Mouse (Mus musculus): ENCODE data around the gene Yipf3. TPM values are rescaled to one million over a fixed set of nuclear protein-coding genes. Genes with fewer than 3 reads are reported as not detected.
A peak's percentile ranks its signal among the peaks of the same experiment; 100 is the strongest.

Gene Yipf3
- 111 and 120 TPM in 2 replicates for polyA plus RNA-seq (2015; fragmentation: Nextera tagmentation; extraction: Ambion mirVana)

GRCm38 (mm10) chr17:46247512-46248188, at the start of gene Yipf3, which contains the start of gene Polr1c:
Gene Yipf3, plus strand, starts transcription at chr17:46248080.
Gene Polr1c, minus strand, starts transcription at chr17:46248054.
- Histone ChIP-seq H3K4me3 (replicated peaks; ENCODE audit: low read length) (peak within 1 kb of the TSS; percentile 84), H3K9ac (ENCODE audit: low read length) (peak within 1 kb of the TSS; percentile 96), H3K27ac (ENCODE audit: low read length) (peak within 1 kb of the TSS; percentile 75), H3K4me1 (ENCODE audit: control insufficient read depth, insufficient read depth, low read length) (peaks cover 15% of the 10 kb centered on the region), H3K27me3 (ENCODE audit: control insufficient read depth, insufficient read depth, low read length) (no peaks in the 10 kb centered on the region), H3K4me2 (ENCODE audit: low read depth, low read length) (peak within 1 kb of the TSS; percentile 83), H3K9me3 (replicated peaks; ENCODE audit: control insufficient read depth, low read length) (no peaks in the 10 kb centered on the region), H3K36me3 (ENCODE audit: control insufficient read depth, insufficient read depth, low read length) (peaks cover 42% of the 10 kb centered on the region)
- WGBS: under 1% methylated on average over 53 of the region's 53 CpGs
- ATAC-seq (ENCODE audit: insufficient read depth, low FRiP score): peak; percentile 92

DNA sequence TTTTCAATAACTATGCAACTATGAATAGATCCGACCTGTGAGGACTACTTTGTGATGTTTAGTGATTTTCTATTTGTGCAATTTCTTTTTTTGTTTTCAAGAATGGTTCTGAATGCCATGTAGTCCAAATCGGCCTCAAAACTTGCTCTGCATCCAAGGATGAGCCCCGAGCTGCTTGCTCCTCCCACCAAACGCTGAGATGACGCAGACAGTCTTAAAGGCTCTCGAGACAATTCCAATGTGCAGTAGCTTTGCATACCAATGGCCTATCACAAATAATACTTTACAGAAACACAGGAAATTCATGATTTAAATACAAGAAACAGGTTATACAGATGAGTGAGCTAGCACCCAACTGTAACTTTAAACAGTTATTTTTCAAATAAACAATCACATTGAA, 46.7 kb upstream of the Yipf3 start:
- H3K4me1 ChIP-seq (ENCODE audit: control insufficient read depth, insufficient read depth, low read length): peaks cover 17% of the 10 kb centered on the region
- H3K27me3 ChIP-seq (ENCODE audit: control insufficient read depth, insufficient read depth, low read length): no peaks in the 10 kb centered on the region
- no peaks in the 10 kb centered on the region for H3K9me3 ChIP-seq (replicated peaks; ENCODE audit: control insufficient read depth, low read length)
- 44% methylated on average over 6 of the region's 6 CpGs for WGBS
- ATAC-seq (ENCODE audit: insufficient read depth, low FRiP score): no peak
- H3K9ac ChIP-seq (ENCODE audit: low read length): peak overlapping the region; percentile 57; the same call in 1 of the 2 replicates
- H3K36me3 ChIP-seq (ENCODE audit: control insufficient read depth, insufficient read depth, low read length): peaks cover 1% of the 10 kb centered on the region; the same call in 1 of the 2 replicates
- H3K27ac ChIP-seq (ENCODE audit: low read length): no peak overlapping the region
- peak overlapping the region; percentile 91 for H3K4me2 ChIP-seq (ENCODE audit: low read depth, low read length)
- H3K4me3 ChIP-seq (replicated peaks; ENCODE audit: low read length): peak overlapping the region; percentile 89

DNA sequence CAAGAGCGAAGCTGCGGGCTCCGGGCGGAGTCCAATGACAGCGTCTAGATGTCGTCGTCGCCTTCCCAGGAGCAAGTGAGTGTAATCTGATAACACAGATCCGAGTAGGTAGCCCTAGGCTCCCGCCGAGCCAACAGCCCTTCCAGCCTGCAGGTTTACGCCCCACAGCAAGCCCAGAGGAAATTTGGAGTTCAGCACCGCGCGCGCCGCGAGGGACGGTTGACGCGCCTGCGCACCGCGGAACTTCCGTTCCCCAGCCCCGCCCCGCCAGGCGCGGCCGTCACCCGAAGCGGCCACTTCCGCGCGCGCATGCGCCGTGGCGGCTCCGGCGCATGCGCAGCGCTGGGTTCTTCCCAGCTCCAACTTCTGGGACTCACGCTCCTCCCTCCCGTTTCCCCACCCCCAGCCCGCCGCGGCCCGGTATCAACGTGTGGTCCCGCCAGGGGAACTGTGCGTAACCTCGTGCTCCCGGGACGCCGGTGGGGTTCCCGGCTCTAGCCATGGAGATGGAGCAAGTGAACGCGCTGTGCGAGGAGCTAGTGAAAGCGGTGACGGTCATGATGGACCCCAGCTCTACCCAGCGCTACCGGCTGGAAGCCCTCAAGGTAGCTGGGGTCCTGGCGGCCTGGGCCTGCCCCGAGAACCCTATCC, 45.3 kb upstream of the Yipf3 start, which contains the start of the genes Polh and Xpo5:
Polh (minus strand) TSS at position 225 of the 651 bp plus-strand sequence.
Xpo5 (plus strand) TSS at position 362 of the 651 bp plus-strand sequence.
- peaks cover 6% of the 10 kb centered on the region; the same call in 1 of the 2 replicates for H3K36me3 ChIP-seq (ENCODE audit: control insufficient read depth, insufficient read depth, low read length)
- no peaks in the 10 kb centered on the region for H3K9me3 ChIP-seq (replicated peaks; ENCODE audit: control insufficient read depth, low read length)
- peak within 1 kb of the TSS; percentile 91 for H3K4me2 ChIP-seq (ENCODE audit: low read depth, low read length)
- H3K27ac ChIP-seq (ENCODE audit: low read length): peak within 1 kb of the TSS; percentile 89
- ATAC-seq (ENCODE audit: insufficient read depth, low FRiP score): peak; percentile 96
- peaks cover 17% of the 10 kb centered on the region for H3K4me1 ChIP-seq (ENCODE audit: control insufficient read depth, insufficient read depth, low read length)
- no peaks in the 10 kb centered on the region for H3K27me3 ChIP-seq (ENCODE audit: control insufficient read depth, insufficient read depth, low read length)
- WGBS: under 1% methylated on average over 66 of the region's 66 CpGs
- H3K9ac ChIP-seq (ENCODE audit: low read length): peak within 1 kb of the TSS; percentile 91
- H3K4me3 ChIP-seq (replicated peaks; ENCODE audit: low read length): peak within 1 kb of the TSS; percentile 89

- H3K27me3 ChIP-seq (ENCODE audit: control insufficient read depth, insufficient read depth, low read length): no peaks in the 10 kb centered on the region
- peak overlapping the region; percentile 89 for H3K4me3 ChIP-seq (replicated peaks; ENCODE audit: low read length)
- ATAC-seq (ENCODE audit: insufficient read depth, low FRiP score): no peak; the same call in 1 of the 2 replicates
Measured at GRCm38 (mm10) chr17:46203078-46203477, 44.8 kb upstream of the Yipf3 start.

DNA sequence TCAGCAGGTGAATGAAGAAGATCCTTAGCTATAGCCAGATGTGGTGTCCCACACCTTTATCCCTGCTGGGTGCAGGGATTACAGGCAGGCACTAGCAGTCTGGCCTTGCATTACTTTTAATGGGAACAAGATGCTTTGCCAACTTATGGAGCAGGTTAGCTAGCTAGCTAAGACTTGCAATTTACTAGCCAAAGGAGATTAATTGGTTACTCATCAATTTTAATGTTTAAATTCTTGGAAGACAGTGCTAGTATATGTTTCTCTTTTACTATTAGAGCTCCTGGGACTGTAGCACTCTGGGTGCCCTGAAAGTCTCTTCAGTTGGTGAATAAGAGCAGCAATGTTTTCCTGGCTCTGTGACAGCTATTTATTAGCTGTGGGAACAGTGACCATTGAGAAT, 41.2 kb upstream of the Yipf3 start:
- ATAC-seq (ENCODE audit: insufficient read depth, low FRiP score): no peak
- H3K4me1 ChIP-seq (ENCODE audit: control insufficient read depth, insufficient read depth, low read length): peaks cover 11% of the 10 kb centered on the region
- no peak overlapping the region for H3K4me2 ChIP-seq (ENCODE audit: low read depth, low read length)
- H3K4me3 ChIP-seq (replicated peaks; ENCODE audit: low read length): no peak overlapping the region
- no peak overlapping the region for H3K9ac ChIP-seq (ENCODE audit: low read length)
- H3K27ac ChIP-seq (ENCODE audit: low read length): no peak overlapping the region
- H3K36me3 ChIP-seq (ENCODE audit: control insufficient read depth, insufficient read depth, low read length): peaks cover 13% of the 10 kb centered on the region
- no peaks in the 10 kb centered on the region for H3K27me3 ChIP-seq (ENCODE audit: control insufficient read depth, insufficient read depth, low read length)
- no peaks in the 10 kb centered on the region for H3K9me3 ChIP-seq (replicated peaks; ENCODE audit: control insufficient read depth, low read length)

More at GRCm38 (mm10) chr17:46203078-46203477, 44.8 kb upstream of the Yipf3 start:
- WGBS: under 1% methylated on average over 20 of the region's 20 CpGs
- Histone ChIP-seq H3K9me3 (replicated peaks; ENCODE audit: control insufficient read depth, low read length) (no peaks in the 10 kb centered on the region), H3K27ac (ENCODE audit: low read length) (peak overlapping the region; percentile 72), H3K4me1 (ENCODE audit: control insufficient read depth, insufficient read depth, low read length) (peaks cover 17% of the 10 kb centered on the region), H3K4me2 (ENCODE audit: low read depth, low read length) (peak overlapping the region; percentile 79), H3K9ac (ENCODE audit: low read length) (peak overlapping the region; percentile 91), H3K36me3 (ENCODE audit: control insufficient read depth, insufficient read depth, low read length) (peaks cover 6% of the 10 kb centered on the region)

DNA sequence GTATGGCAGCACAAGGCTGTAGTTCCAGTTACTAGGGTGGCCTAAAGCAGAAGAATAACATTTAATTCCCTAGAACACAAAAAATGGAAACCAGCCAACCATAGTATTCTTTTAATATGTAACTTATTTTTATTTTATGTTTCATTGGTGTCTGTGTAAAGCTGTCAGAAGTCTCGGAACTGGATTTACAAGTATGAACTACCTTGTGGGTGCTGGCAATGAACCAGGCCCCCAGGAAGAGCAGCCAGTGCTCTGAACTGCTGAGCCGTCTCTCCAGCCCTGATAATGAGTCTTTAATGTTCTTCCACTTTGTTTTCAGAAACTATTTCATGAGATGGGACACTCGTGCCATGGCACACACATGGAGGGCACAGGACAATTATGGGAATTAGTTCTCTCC, 37.3 kb upstream of the Yipf3 start:
- H3K9me3 ChIP-seq (replicated peaks; ENCODE audit: control insufficient read depth, low read length): no peaks in the 10 kb centered on the region
- no peak overlapping the region for H3K4me2 ChIP-seq (ENCODE audit: low read depth, low read length)
- peaks cover 17% of the 10 kb centered on the region for H3K36me3 ChIP-seq (ENCODE audit: control insufficient read depth, insufficient read depth, low read length)
- no peak for ATAC-seq (ENCODE audit: insufficient read depth, low FRiP score)
- H3K9ac ChIP-seq (ENCODE audit: low read length): no peak overlapping the region
- no peaks in the 10 kb centered on the region for H3K27me3 ChIP-seq (ENCODE audit: control insufficient read depth, insufficient read depth, low read length)
- H3K27ac ChIP-seq (ENCODE audit: low read length): no peak overlapping the region
- WGBS: 88% methylated on average over 3 of the region's 3 CpGs
- H3K4me1 ChIP-seq (ENCODE audit: control insufficient read depth, insufficient read depth, low read length): no peaks in the 10 kb centered on the region
- no peak overlapping the region for H3K4me3 ChIP-seq (replicated peaks; ENCODE audit: low read length)

DNA sequence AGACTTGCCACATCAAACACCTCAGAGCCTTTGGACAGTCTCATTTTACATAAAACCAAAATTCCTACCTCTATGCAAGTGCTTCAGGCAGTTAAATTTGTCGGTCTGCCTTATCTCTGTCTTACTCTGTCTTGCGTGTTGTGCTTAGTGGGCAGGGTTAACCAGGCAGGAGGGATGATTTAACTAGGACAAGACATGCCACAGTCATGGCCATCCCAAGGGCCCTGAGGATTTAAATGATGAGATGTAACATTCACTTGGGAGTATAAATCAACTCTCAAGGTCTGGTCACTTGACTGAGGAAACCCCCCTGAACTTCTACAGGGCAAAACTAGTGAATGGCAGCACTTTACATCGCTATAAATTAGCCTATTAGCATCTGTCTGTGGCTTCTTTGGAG, 26.3 kb upstream of the Yipf3 start:
- ATAC-seq (ENCODE audit: insufficient read depth, low FRiP score): no peak
- H3K4me3 ChIP-seq (replicated peaks; ENCODE audit: low read length): no peak overlapping the region
- no peaks in the 10 kb centered on the region for H3K27me3 ChIP-seq (ENCODE audit: control insufficient read depth, insufficient read depth, low read length)
- no peak overlapping the region for H3K27ac ChIP-seq (ENCODE audit: low read length)
- peaks cover 19% of the 10 kb centered on the region; the same call in 1 of the 2 replicates for H3K36me3 ChIP-seq (ENCODE audit: control insufficient read depth, insufficient read depth, low read length)
- no peak overlapping the region for H3K4me2 ChIP-seq (ENCODE audit: low read depth, low read length)
- H3K9ac ChIP-seq (ENCODE audit: low read length): no peak overlapping the region
- WGBS: 91% methylated on average over 3 of the region's 3 CpGs
- H3K9me3 ChIP-seq (replicated peaks; ENCODE audit: control insufficient read depth, low read length): no peaks in the 10 kb centered on the region
- H3K4me1 ChIP-seq (ENCODE audit: control insufficient read depth, insufficient read depth, low read length): no peaks in the 10 kb centered on the region

- 90% methylated on average over 7 of the region's 7 CpGs for WGBS
- Histone ChIP-seq H3K9me3 (replicated peaks; ENCODE audit: control insufficient read depth, low read length) (no peaks in the 10 kb centered on the region), H3K4me3 (replicated peaks; ENCODE audit: low read length) (no peak overlapping the region), H3K4me2 (ENCODE audit: low read depth, low read length) (no peak overlapping the region), H3K9ac (ENCODE audit: low read length) (no peak overlapping the region), H3K27ac (ENCODE audit: low read length) (no peak overlapping the region), H3K36me3 (ENCODE audit: control insufficient read depth, insufficient read depth, low read length) (peaks cover 22% of the 10 kb centered on the region), H3K4me1 (ENCODE audit: control insufficient read depth, insufficient read depth, low read length) (no peaks in the 10 kb centered on the region), H3K27me3 (ENCODE audit: control insufficient read depth, insufficient read depth, low read length) (no peaks in the 10 kb centered on the region)
- no peak for ATAC-seq (ENCODE audit: insufficient read depth, low FRiP score)
Measured at GRCm38 (mm10) chr17:46227576-46227975, 20.3 kb upstream of the Yipf3 start.

DNA sequence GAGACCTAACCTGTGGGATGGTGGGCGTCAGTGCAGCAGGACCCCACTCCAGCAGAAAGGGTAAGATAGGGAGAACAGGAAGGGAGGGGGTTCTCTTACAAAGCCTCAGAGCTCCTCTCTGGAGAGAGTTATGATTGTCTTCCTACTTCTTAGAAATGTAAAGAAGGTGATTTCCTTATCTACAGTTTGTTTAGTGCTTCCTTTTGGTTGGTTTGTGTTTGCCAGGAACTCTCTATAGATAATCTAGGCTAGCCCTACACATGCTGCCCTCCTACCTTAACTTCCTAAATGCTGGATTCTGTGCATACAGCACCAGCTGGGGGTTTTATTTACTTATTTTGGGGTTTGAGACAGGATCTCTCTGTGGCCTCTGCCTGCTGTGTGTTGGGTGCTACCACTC, 11.8 kb upstream of the Yipf3 start:
- WGBS: 72% methylated on average over 1 of the region's 1 CpGs
- Histone ChIP-seq H3K4me3 (replicated peaks; ENCODE audit: low read length) (no peak overlapping the region), H3K36me3 (ENCODE audit: control insufficient read depth, insufficient read depth, low read length) (peaks cover 12% of the 10 kb centered on the region), H3K9ac (ENCODE audit: low read length) (no peak overlapping the region), H3K4me1 (ENCODE audit: control insufficient read depth, insufficient read depth, low read length) (no peaks in the 10 kb centered on the region), H3K9me3 (replicated peaks; ENCODE audit: control insufficient read depth, low read length) (no peaks in the 10 kb centered on the region), H3K27ac (ENCODE audit: low read length) (no peak overlapping the region), H3K4me2 (ENCODE audit: low read depth, low read length) (no peak overlapping the region), H3K27me3 (ENCODE audit: control insufficient read depth, insufficient read depth, low read length) (no peaks in the 10 kb centered on the region)
- ATAC-seq (ENCODE audit: insufficient read depth, low FRiP score): no peak
